Mouse (Mus musculus) lung, postnatal 0 days (tissue): ENCODE results near the gene Gpc3.

Source experiments
- CTCF ChIP-seq: IDR thresholded peaks from 2 replicates; pipeline ENCODE4 v1.5.1; 2016; ENCODE audit warnings: antibody characterized with exemption, mild to moderate bottlenecking
- EP300 ChIP-seq: IDR thresholded peaks from 2 replicates; pipeline ENCODE4 v1.6.1; 2016; ENCODE audit warnings: antibody characterized with exemption, mild to moderate bottlenecking, control low read depth

DNA sequence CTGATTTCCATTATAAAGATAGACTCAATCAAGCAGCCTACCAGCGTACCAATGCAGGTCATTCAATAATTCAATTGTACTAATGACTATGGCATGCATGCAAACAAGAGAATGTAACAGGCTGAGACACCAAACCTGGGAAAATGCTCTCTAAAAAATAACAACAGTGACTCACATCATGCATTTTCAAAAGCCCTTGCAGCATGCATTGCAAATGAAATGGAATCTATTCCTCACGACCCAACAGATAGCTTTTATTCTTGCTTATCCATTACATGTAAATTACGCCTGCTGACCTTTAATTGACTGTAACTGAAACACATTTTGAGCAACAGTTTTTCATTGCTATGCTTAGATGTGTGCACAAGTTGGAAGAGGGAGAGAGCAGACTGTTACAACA is 200.8 kb downstream of the Gpc3 start:
- TF ChIP-seq CTCF: no peak
- no peak for TF ChIP-seq EP300
